ENCODE assay signal across 8 mouse cellular contexts in genomic region chr17:34128944-34129791, GRCm38 (mm10). TPM values are rescaled to one million over a fixed set of nuclear protein-coding genes. Genes with fewer than 3 reads are reported as not detected.
DNase-seq lines count a peak whose midpoint lies in the region; ATAC-seq lines count a peak whose summit lies in the region.

No protein-coding gene starts in this region.

- H3K27me3 ChIP-seq in heart, embryonic 16.5 days (ENCODE audit: control insufficient read depth, insufficient read depth, low read length), result no peaks in the 10 kb centered on the region
- H3K27me3 ChIP-seq in midbrain, embryonic 11.5 days (ENCODE audit: control insufficient read depth, insufficient read depth, low read length), result no peaks in the 10 kb centered on the region

- DNase-seq in embryo, embryonic 11 days, result peak; percentile 54
- no peak for DNase-seq in embryo, embryonic 9.5 days (ENCODE audit: extremely low spot score)
- DNase-seq in CD4-positive helper T cell, adult 2 months (ENCODE audit: low read depth, low spot score), result peak; percentile 70
- DNase-seq in midbrain, embryonic 11.5 days (ENCODE audit: low spot score, missing footprints), result peak; percentile 85
- no peak for DNase-seq in urinary bladder, adult 18-20 months (ENCODE audit: low spot score in 2 of 2)
- no peak for DNase-seq in B cell, adult 2 months

- H3K4me1 ChIP-seq in heart, embryonic 16.5 days (ENCODE audit: control insufficient read depth, insufficient read depth, low read length), result peaks cover 17% of the 10 kb centered on the region
- H3K4me1 ChIP-seq in midbrain, embryonic 11.5 days (ENCODE audit: control insufficient read depth, insufficient read depth, low read length), result peaks cover 5% of the 10 kb centered on the region

- peak overlapping the region; percentile 17; the same call in 1 of the 2 replicates for H3K4me3 ChIP-seq in heart, embryonic 16.5 days (ENCODE audit: low read length)
- no peak overlapping the region; the same call in 1 of the 2 replicates for H3K4me3 ChIP-seq in midbrain, embryonic 11.5 days (ENCODE audit: low read depth, low read length)

- no peaks in the 10 kb centered on the region for H3K9me3 ChIP-seq in heart, embryonic 16.5 days (replicated peaks; ENCODE audit: control insufficient read depth, low read length)
- no peaks in the 10 kb centered on the region for H3K9me3 ChIP-seq in midbrain, embryonic 11.5 days (ENCODE audit: control insufficient read depth, low read length)

- peak overlapping the region; percentile 39 for H3K4me2 ChIP-seq in heart, embryonic 16.5 days (ENCODE audit: low read depth, low read length)
- peak overlapping the region; percentile 8; the same call in 1 of the 2 replicates for H3K4me2 ChIP-seq in midbrain, embryonic 11.5 days

- 22% methylated on average over 18 of the region's 18 CpGs for WGBS in heart, embryonic 16.5 days
- WGBS in midbrain, embryonic 11.5 days, result 22% methylated on average over 18 of the region's 18 CpGs

- no peaks in the 10 kb centered on the region for H3K36me3 ChIP-seq in heart, embryonic 16.5 days (ENCODE audit: control insufficient read depth, insufficient read depth)
- no peaks in the 10 kb centered on the region for H3K36me3 ChIP-seq in midbrain, embryonic 11.5 days (ENCODE audit: control insufficient read depth, insufficient read depth, low read length)

- peak overlapping the region; percentile 8; the same call in 1 of the 2 replicates for H3K9ac ChIP-seq in heart, embryonic 16.5 days (ENCODE audit: low read length)
- peak overlapping the region; percentile 22; the same call in 1 of the 2 replicates for H3K9ac ChIP-seq in midbrain, embryonic 11.5 days (ENCODE audit: low read length)

- peak overlapping the region; percentile 49; the same call in 1 of the 2 replicates for H3K27ac ChIP-seq in heart, embryonic 16.5 days (ENCODE audit: low read length)
- H3K27ac ChIP-seq in midbrain, embryonic 11.5 days (ENCODE audit: low read depth, low read length), result no peak overlapping the region

- ATAC-seq in heart, embryonic 16.5 days (replicated peaks; ENCODE audit: extremely low read depth, insufficient read depth, low FRiP score), result no peak
- ATAC-seq in midbrain, embryonic 11.5 days (ENCODE audit: low FRiP score), result no peak; the same call in 1 of the 2 replicates
- ATAC-seq in megakaryocyte, adult 5-6 weeks (ENCODE audit: poor library complexity, severe bottlenecking), result no peak

RNA-seq across cellular contexts. Expression of gene Brd2, which starts 6.7 kb away (rescaled TPM):
- polyA plus RNA-seq in heart, embryonic 16.5 days (2015; fragmentation: Nextera tagmentation; extraction: Ambion mirVana), result 69.4 and 71.9 TPM in 2 replicates
- polyA plus RNA-seq in midbrain, embryonic 11.5 days (2014; fragmentation: Nextera tagmentation; extraction: Ambion mirVana), result 98.7 and 99.2 TPM in 2 replicates
- total RNA-seq in megakaryocyte, adult 5-6 weeks (2015), result 287 and 312 TPM in 2 replicates
- 286 and 353 TPM in 2 replicates for total RNA-seq in megakaryocyte, adult 5-6 weeks (2017)

RNA-seq across cellular contexts. Expression of gene H2-DMa, which starts 9.8 kb away (rescaled TPM):
- polyA plus RNA-seq in heart, embryonic 16.5 days (2015; fragmentation: Nextera tagmentation; extraction: Ambion mirVana), result 10.9 and 13.8 TPM in 2 replicates
- 8.0 and 9.5 TPM in 2 replicates for polyA plus RNA-seq in midbrain, embryonic 11.5 days (2014; fragmentation: Nextera tagmentation; extraction: Ambion mirVana)
- 172 and 189 TPM in 2 replicates for total RNA-seq in megakaryocyte, adult 5-6 weeks (2015)
- 145 and 152 TPM in 2 replicates for total RNA-seq in megakaryocyte, adult 5-6 weeks (2017)

RNA-seq across cellular contexts. Expression of gene H2-DMb2, which starts 13.9 kb away (rescaled TPM):
- 2.5 and 6.1 TPM in 2 replicates for polyA plus RNA-seq in heart, embryonic 16.5 days (2015; fragmentation: Nextera tagmentation; extraction: Ambion mirVana)
- polyA plus RNA-seq in midbrain, embryonic 11.5 days (2014; fragmentation: Nextera tagmentation; extraction: Ambion mirVana), result not detected in 2 replicates
- 8.9 and 9.6 TPM in 2 replicates for total RNA-seq in megakaryocyte, adult 5-6 weeks (2015)
- 12.4 and 18.3 TPM in 2 replicates for total RNA-seq in megakaryocyte, adult 5-6 weeks (2017)

RNA-seq across cellular contexts. Expression of gene H2-DMb1, which starts 23.7 kb away (rescaled TPM):
- 2.3 and 4.0 TPM in 2 replicates for polyA plus RNA-seq in heart, embryonic 16.5 days (2015; fragmentation: Nextera tagmentation; extraction: Ambion mirVana)
- 0.25 and 0.38 TPM in 2 replicates for polyA plus RNA-seq in midbrain, embryonic 11.5 days (2014; fragmentation: Nextera tagmentation; extraction: Ambion mirVana)
- 105 and 109 TPM in 2 replicates for total RNA-seq in megakaryocyte, adult 5-6 weeks (2015)
- 110 and 132 TPM in 2 replicates for total RNA-seq in megakaryocyte, adult 5-6 weeks (2017)

RNA-seq across cellular contexts. Expression of gene H2-Oa, which starts 37.0 kb away (rescaled TPM):
- 0.97 and 3.1 TPM in 2 replicates for polyA plus RNA-seq in heart, embryonic 16.5 days (2015; fragmentation: Nextera tagmentation; extraction: Ambion mirVana)
- 0.19 and 0.33 TPM in 2 replicates for polyA plus RNA-seq in midbrain, embryonic 11.5 days (2014; fragmentation: Nextera tagmentation; extraction: Ambion mirVana)
- total RNA-seq in megakaryocyte, adult 5-6 weeks (2015), result 10.0 and 10.8 TPM in 2 replicates
- total RNA-seq in megakaryocyte, adult 5-6 weeks (2017), result 3.7 and 6.9 TPM in 2 replicates

Comparison
In these comparisons a context has a peak if more than half of its experiments do, and no peak if none do; other contexts are left out.
1. DNase-seq: peak in embryo, embryonic 11 days (single experiment), CD4-positive helper T cell, adult 2 months (single experiment) and midbrain, embryonic 11.5 days (single experiment); none in embryo, embryonic 9.5 days (single experiment), urinary bladder, adult 18-20 months (0 of 2) and B cell, adult 2 months (0 of 2).